Mouse (Mus musculus) layer of hippocampus, adult 11-12 months (tissue): ENCODE measurements at regions not wholly inside any gene's neighbourhood (a gene's known extent, or its start where the extent isn't known, plus 50 kb on each side); places are given as distances from the start of the nearest gene placed in this dataset.

Experiments used
- DNase-seq: peaks from one replicate; pipeline ENCODE4 v3.0.0; 2022; ENCODE audit warnings: low spot score

- no peak for DNase-seq
These were observed 77.3 kb upstream of the Kdm7a start for GRCm38 (mm10) chr6:39283761-39284415.

GRCm38 (mm10) chr6:39278317-39278716, 71.7 kb upstream of the Kdm7a start:
- peak; percentile 28 for DNase-seq

GRCm38 (mm10) chr6:39274774-39275502, 68.3 kb upstream of the Kdm7a start:
- DNase-seq: peak; percentile 34

GRCm38 (mm10) chr6:39273427-39273826, 66.8 kb upstream of the Kdm7a start:
- no peak for DNase-seq

- DNase-seq: no peak
These were observed 63.9 kb upstream of the Kdm7a start for GRCm38 (mm10) chr6:39270457-39270856.

GRCm38 (mm10) chr6:39269706-39270105, 63.1 kb upstream of the Kdm7a start:
- DNase-seq: no peak

GRCm38 (mm10) chr6:39268647-39269428, 62.2 kb upstream of the Kdm7a start:
- DNase-seq: no peak

- no peak for DNase-seq
These were observed 58.1 kb upstream of the Kdm7a start for GRCm38 (mm10) chr6:39264722-39265121.

- no peak for DNase-seq
These were observed 57.0 kb upstream of the Kdm7a start for GRCm38 (mm10) chr6:39263615-39264014.

- DNase-seq: no peak
These were observed 55.4 kb upstream of the Kdm7a start for GRCm38 (mm10) chr6:39261951-39262350.

GRCm38 (mm10) chr6:39260480-39260879, 53.9 kb upstream of the Kdm7a start:
- no peak for DNase-seq

GRCm38 (mm10) chr6:39259129-39259528, 52.5 kb upstream of the Kdm7a start:
- DNase-seq: no peak

- DNase-seq: no peak
These were observed 52.1 kb upstream of the Kdm7a start for GRCm38 (mm10) chr6:39258656-39259055.

- no peak for DNase-seq
These were observed 51.2 kb upstream of the Kdm7a start for GRCm38 (mm10) chr6:39257667-39258395.

GRCm38 (mm10) chr6:39257111-39257571, 50.6 kb upstream of the Kdm7a start:
- peak; percentile 31 for DNase-seq

- DNase-seq: peak; percentile 50
These were observed 49.9 kb upstream of the Kdm7a start for GRCm38 (mm10) chr6:39256304-39257103.
